Mouse (Mus musculus) midbrain, embryonic 10.5 days (tissue): Measurements from ENCODE around the gene Xrra1. TPM values are rescaled to one million over a fixed set of nuclear protein-coding genes. Genes with fewer than 3 reads are reported as not detected.
"Not testable (repeated sequence)": the region's sequence is repeated elsewhere in the genome, so short reads cannot be mapped to it uniquely, and the experiment has no call there.

ENCODE experiments used
- DNase-seq: peaks from one replicate; pipeline ENCODE4 v3.0.0-alpha.2; 2017; ENCODE audit warnings: low spot score
- H3K27ac ChIP-seq: fragments of 300-500 bp; sonication (generic); replicated peaks from 2 replicates; pipeline ENCODE4 v1.5.1; 2016; ENCODE audit warnings: mild to moderate bottlenecking
- H3K27me3 ChIP-seq: fragments of 300-500 bp; sonication (generic); 2 replicates; pipeline ENCODE4 v1.6.1; 2016; ENCODE audit warnings: low read depth, mild to moderate bottlenecking; ENCODE audit not compliant: poor library complexity, severe bottlenecking
- H3K36me3 ChIP-seq: fragments of 300-500 bp; sonication (generic); 2 replicates; pipeline ENCODE4 v1.6.1; 2016; ENCODE audit warnings: mild to moderate bottlenecking, moderate library complexity
- H3K4me1 ChIP-seq: fragments of 300-500 bp; sonication (generic); 2 replicates; pipeline ENCODE4 v1.6.1; 2016
- H3K4me3 ChIP-seq: fragments of 300-500 bp; sonication (generic); 2 replicates; pipeline ENCODE4 v1.5.1; 2016; ENCODE audit warnings: mild to moderate bottlenecking, moderate library complexity
- H3K9me3 ChIP-seq: fragments of 300-500 bp; sonication (generic); replicated peaks from 2 replicates; pipeline ENCODE4 v1.6.1; 2016; ENCODE audit warnings: mild to moderate bottlenecking
- WGBS: fragments of 180-500 bp; shearing (Covaris S2); methylation state at CpG from one replicate; pipeline ENCODE4 v1.1.7; 2016; 5-methylcytosine and 5-hydroxymethylcytosine counted together
- polyA plus RNA-seq: library from polyadenylated mRNA; unstranded; fragments of >200 nt; fragmentation: Nextera tagmentation; extraction: Ambion mirVana; gene quantifications from 2 replicates; pipeline ENCODE4 v1.2.1, GENCODE M21; 2016

Xrra1 gene
- polyA plus RNA-seq, 1 experiment from 2014 or later: 0.38 TPM

- no peak overlapping the region for H3K27ac ChIP-seq
- 89% methylated on average over 4 of the region's 4 CpGs for WGBS
- peaks cover 12% of the 10 kb centered on the region; the same call in 1 of the 2 replicates for H3K9me3 ChIP-seq
- no peaks in the 10 kb centered on the region for H3K27me3 ChIP-seq
- H3K4me3 ChIP-seq: no peak overlapping the region
- H3K36me3 ChIP-seq: peaks cover 86% of the 10 kb centered on the region
- DNase-seq: no peak
- no peaks in the 10 kb centered on the region for H3K4me1 ChIP-seq
Measured at GRCm38 (mm10) chr7:99946356-99946755, 87.4 kb downstream of the Xrra1 start.

- H3K4me1 ChIP-seq: no peaks in the 10 kb centered on the region
- peaks cover 12% of the 10 kb centered on the region; the same call in 1 of the 2 replicates for H3K9me3 ChIP-seq
- no peak for DNase-seq
- H3K36me3 ChIP-seq: peaks cover 84% of the 10 kb centered on the region
- WGBS: 96% methylated on average over 9 of the region's 9 CpGs
- H3K4me3 ChIP-seq: no peak overlapping the region
- no peak overlapping the region for H3K27ac ChIP-seq
- no peaks in the 10 kb centered on the region for H3K27me3 ChIP-seq
Measured at GRCm38 (mm10) chr7:99947329-99947728, 88.4 kb downstream of the Xrra1 start.

GRCm38 (mm10) chr7:99953442-99954098, 94.7 kb downstream of the Xrra1 start:
- no peak overlapping the region for H3K27ac ChIP-seq
- H3K4me3 ChIP-seq: no peak overlapping the region
- DNase-seq: no peak
- H3K36me3 ChIP-seq: peaks cover 36% of the 10 kb centered on the region
- H3K9me3 ChIP-seq: no peaks in the 10 kb centered on the region
- no peaks in the 10 kb centered on the region for H3K27me3 ChIP-seq
- WGBS: 96% methylated on average over 6 of the region's 6 CpGs
- no peaks in the 10 kb centered on the region for H3K4me1 ChIP-seq

GRCm38 (mm10) chr7:99954212-99954611, 95.3 kb downstream of the Xrra1 start:
- Histone ChIP-seq H3K36me3 (peaks cover 34% of the 10 kb centered on the region), H3K4me3 (no peak overlapping the region), H3K9me3 (no peaks in the 10 kb centered on the region), H3K27ac (no peak overlapping the region), H3K27me3 (no peaks in the 10 kb centered on the region), H3K4me1 (no peaks in the 10 kb centered on the region)
- 95% methylated on average over 8 of the region's 8 CpGs for WGBS
- no peak for DNase-seq

GRCm38 (mm10) chr7:99956095-99956494, 97.2 kb downstream of the Xrra1 start:
- H3K36me3 ChIP-seq: peaks cover 23% of the 10 kb centered on the region
- no peaks in the 10 kb centered on the region for H3K4me1 ChIP-seq
- WGBS: 97% methylated on average over 7 of the region's 7 CpGs
- no peaks in the 10 kb centered on the region for H3K9me3 ChIP-seq
- no peak overlapping the region for H3K27ac ChIP-seq
- H3K27me3 ChIP-seq: no peaks in the 10 kb centered on the region
- no peak overlapping the region for H3K4me3 ChIP-seq
- DNase-seq: no peak

GRCm38 (mm10) chr7:99957226-99957965, 98.5 kb downstream of the Xrra1 start:
- Histone ChIP-seq H3K4me1 (no peaks in the 10 kb centered on the region), H3K27me3 (no peaks in the 10 kb centered on the region), H3K9me3 (no peaks in the 10 kb centered on the region), H3K36me3 (peaks cover 13% of the 10 kb centered on the region), H3K27ac (no peak overlapping the region), H3K4me3 (no peak overlapping the region)
- no peak for DNase-seq
- 86% methylated on average over 12 of the region's 12 CpGs for WGBS

- peaks cover 11% of the 10 kb centered on the region for H3K4me1 ChIP-seq
- H3K27me3 ChIP-seq, DNase-seq, H3K36me3 ChIP-seq, H3K27ac ChIP-seq, H3K4me3 ChIP-seq, H3K9me3 ChIP-seq: not testable (repeated sequence)
- 90% methylated on average over 2 of the region's 2 CpGs for WGBS
Measured at GRCm38 (mm10) chr7:99960571-99960970, 101.7 kb downstream of the Xrra1 start.

GRCm38 (mm10) chr7:99961518-99961917, 102.6 kb downstream of the Xrra1 start:
- Histone ChIP-seq H3K4me1 (peaks cover 20% of the 10 kb centered on the region), H3K27ac (no peak overlapping the region), H3K9me3 (no peaks in the 10 kb centered on the region), H3K27me3 (no peaks in the 10 kb centered on the region), H3K4me3 (no peak overlapping the region), H3K36me3 (no peaks in the 10 kb centered on the region)
- 96% methylated on average over 2 of the region's 2 CpGs for WGBS
- no peak for DNase-seq

- Histone ChIP-seq H3K4me1 (peaks cover 30% of the 10 kb centered on the region), H3K36me3 (no peaks in the 10 kb centered on the region), H3K4me3 (no peak overlapping the region), H3K9me3 (no peaks in the 10 kb centered on the region), H3K27me3 (no peaks in the 10 kb centered on the region), H3K27ac (no peak overlapping the region)
- no peak for DNase-seq
- WGBS: 84% methylated on average over 8 of the region's 8 CpGs
Measured at GRCm38 (mm10) chr7:99962536-99963236, 103.8 kb downstream of the Xrra1 start.

- no peaks in the 10 kb centered on the region for H3K27me3 ChIP-seq
- peaks cover 34% of the 10 kb centered on the region for H3K4me1 ChIP-seq
- H3K9me3 ChIP-seq: no peaks in the 10 kb centered on the region
- no peak overlapping the region for H3K4me3 ChIP-seq
- 81% methylated on average over 3 of the region's 3 CpGs for WGBS
- no peak overlapping the region for H3K27ac ChIP-seq
- DNase-seq: no peak
- no peaks in the 10 kb centered on the region for H3K36me3 ChIP-seq
Measured at GRCm38 (mm10) chr7:99963237-99963860, 104.4 kb downstream of the Xrra1 start.

GRCm38 (mm10) chr7:99965020-99965841, 106.3 kb downstream of the Xrra1 start:
- H3K9me3 ChIP-seq: no peaks in the 10 kb centered on the region
- no peaks in the 10 kb centered on the region for H3K36me3 ChIP-seq
- 38% methylated on average over 9 of the region's 9 CpGs for WGBS
- DNase-seq: no peak
- peak overlapping the region; percentile 58 for H3K27ac ChIP-seq
- no peaks in the 10 kb centered on the region for H3K27me3 ChIP-seq
- H3K4me3 ChIP-seq: no peak overlapping the region
- H3K4me1 ChIP-seq: peaks cover 52% of the 10 kb centered on the region
